Mouse (Mus musculus) lung, postnatal 0 days (tissue): Measurements from ENCODE around the gene Eno3.

ENCODE experiments used
- CTCF ChIP-seq: IDR thresholded peaks from 2 replicates; pipeline ENCODE4 v1.5.1; 2016; ENCODE audit warnings: antibody characterized with exemption, mild to moderate bottlenecking
- EP300 ChIP-seq: IDR thresholded peaks from 2 replicates; pipeline ENCODE4 v1.6.1; 2016; ENCODE audit warnings: antibody characterized with exemption, mild to moderate bottlenecking, control low read depth

DNA sequence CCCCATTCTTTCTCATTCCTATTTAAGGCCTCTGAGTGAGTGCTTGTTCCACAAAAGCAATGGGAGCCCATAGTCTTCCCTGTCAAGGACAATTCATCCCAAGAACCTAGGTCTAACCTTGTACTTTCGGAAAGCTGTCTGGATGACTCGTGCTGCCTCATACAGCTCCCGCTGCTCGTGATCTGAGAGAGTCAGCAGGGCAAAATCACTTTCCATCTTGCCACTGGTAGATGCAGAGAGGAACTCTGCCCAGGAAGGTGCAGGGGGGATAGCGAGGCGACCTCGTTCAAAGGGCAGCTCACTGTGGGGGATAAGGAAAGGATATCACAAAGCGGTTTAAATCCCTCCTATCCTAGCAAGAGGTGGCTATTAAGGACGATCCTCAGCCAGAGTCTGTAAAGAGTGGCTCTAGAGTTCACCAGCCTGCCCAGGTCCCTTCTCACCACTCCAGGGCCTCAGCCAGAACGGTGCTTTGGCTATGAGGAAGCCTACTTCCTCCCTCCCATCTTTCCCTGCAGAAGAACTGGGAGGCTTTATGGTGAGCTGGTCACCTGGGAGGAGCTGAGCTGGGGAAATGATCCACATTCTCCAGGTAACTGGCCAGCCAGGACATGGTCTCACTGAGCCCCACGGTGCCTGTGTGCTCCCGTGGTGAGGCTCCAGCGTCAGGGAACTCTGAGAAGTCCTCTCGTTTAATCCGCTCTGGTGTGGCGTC, 14.5 kb downstream of the Eno3 start:
- TF ChIP-seq CTCF (no peak), EP300 (no peak)
